Mouse (Mus musculus) neural tube, embryonic 13.5 days (tissue): ENCODE data around the gene Ppil2. TPM values are rescaled to one million over a fixed set of nuclear protein-coding genes. Genes with fewer than 3 reads are reported as not detected.
A peak's percentile ranks its signal among the peaks of the same experiment; 100 is the strongest.

Source experiments
- ATAC-seq: fragments of 200-750 bp; cut with Nextera tagmentation; 2 replicates; pipeline ENCODE4 v1.8.0; 2017; ENCODE audit warnings: low read depth, mild to moderate bottlenecking, moderate TSS enrichment, moderate library complexity
- H3K27ac ChIP-seq: fragments of 300-500 bp; sonication (generic); replicated peaks from 2 replicates; pipeline ENCODE4 v1.5.1; 2015; ENCODE audit warnings: moderate library complexity, mild to moderate bottlenecking, inconsistent platforms
- H3K27me3 ChIP-seq: fragments of 300-500 bp; sonication (generic); 2 replicates; pipeline ENCODE4 v1.6.1; 2015; ENCODE audit warnings: mild to moderate bottlenecking, inconsistent platforms
- H3K36me3 ChIP-seq: fragments of 300-500 bp; sonication (generic); 2 replicates; pipeline ENCODE4 v1.6.1; 2015; ENCODE audit warnings: mild to moderate bottlenecking, inconsistent platforms
- H3K4me1 ChIP-seq: fragments of 300-500 bp; sonication (generic); replicated peaks from 2 replicates; pipeline ENCODE4 v1.6.1; 2015; ENCODE audit warnings: inconsistent platforms
- H3K4me2 ChIP-seq: fragments of 300-500 bp; sonication (generic); 2 replicates; pipeline ENCODE4 v1.6.1; 2015; ENCODE audit warnings: inconsistent platforms, mild to moderate bottlenecking, moderate library complexity
- H3K4me3 ChIP-seq: fragments of 300-500 bp; sonication (generic); 2 replicates; pipeline ENCODE4 v1.5.1; 2015; ENCODE audit warnings: mild to moderate bottlenecking, inconsistent platforms
- H3K9ac ChIP-seq: fragments of 300-500 bp; sonication (generic); 2 replicates; pipeline ENCODE4 v1.6.1; 2015; ENCODE audit warnings: moderate library complexity, mild to moderate bottlenecking, inconsistent platforms
- H3K9me3 ChIP-seq: fragments of 300-500 bp; sonication (generic); 2 replicates; pipeline ENCODE4 v1.6.1; 2016; ENCODE audit warnings: inconsistent platforms
- WGBS: fragments of 180-500 bp; shearing (Covaris S2); methylation state at CpG from one replicate; pipeline ENCODE4 v1.1.7; 2015; 5-methylcytosine and 5-hydroxymethylcytosine counted together
- polyA plus RNA-seq: library from polyadenylated mRNA; unstranded; fragments of >200 nt; fragmentation: Nextera tagmentation; extraction: Ambion mirVana; gene quantifications from 2 replicates; pipeline ENCODE4 v1.2.1, GENCODE M21; 2015

Gene Ppil2
- polyA plus RNA-seq, 1 experiment from 2014 or later, result 154 TPM

- peak; percentile 15 for ATAC-seq
- H3K4me3 ChIP-seq, result peak overlapping the region; percentile 76
- peak overlapping the region; percentile 97 for H3K4me2 ChIP-seq
- no peaks in the 10 kb centered on the region for H3K27me3 ChIP-seq
- H3K36me3 ChIP-seq, result no peaks in the 10 kb centered on the region
- H3K4me1 ChIP-seq, result peaks cover 22% of the 10 kb centered on the region
- H3K9me3 ChIP-seq, result no peaks in the 10 kb centered on the region
- peak overlapping the region; percentile 80 for H3K9ac ChIP-seq
- peak overlapping the region; percentile 87 for H3K27ac ChIP-seq
- WGBS, result 3% methylated on average over 43 of the region's 43 CpGs
Measured at GRCm38 (mm10) chr16:17131191-17132088, 20.4 kb upstream of the Ppil2 start.

- Histone ChIP-seq H3K36me3 (no peaks in the 10 kb centered on the region), H3K4me2 (no peak overlapping the region), H3K4me1 (peaks cover 46% of the 10 kb centered on the region), H3K9ac (no peak overlapping the region), H3K9me3 (no peaks in the 10 kb centered on the region), H3K27me3 (no peaks in the 10 kb centered on the region), H3K27ac (no peak overlapping the region), H3K4me3 (no peak overlapping the region)
- ATAC-seq, result no peak
- WGBS, result 96% methylated on average over 1 of the region's 1 CpGs
Measured at GRCm38 (mm10) chr16:17127292-17127691, 16.2 kb upstream of the Ppil2 start.

- no peaks in the 10 kb centered on the region for H3K9me3 ChIP-seq
- peak within 1 kb of the TSS; percentile 82 for H3K4me2 ChIP-seq
- no peaks in the 10 kb centered on the region for H3K36me3 ChIP-seq
- no peaks in the 10 kb centered on the region for H3K27me3 ChIP-seq
- peak within 1 kb of the TSS; percentile 73 for H3K9ac ChIP-seq
- peak within 1 kb of the TSS; percentile 49 for H3K4me3 ChIP-seq
- peak; percentile 92 for ATAC-seq
- peak within 1 kb of the TSS; percentile 35 for H3K27ac ChIP-seq
- WGBS, result under 1% methylated on average over 25 of the region's 25 CpGs
- H3K4me1 ChIP-seq, result peaks cover 45% of the 10 kb centered on the region
Measured at GRCm38 (mm10) chr16:17124871-17125520, 13.9 kb upstream of the Ppil2 start, which contains the start of gene 2610318N02Rik. Gene 2610318N02Rik (minus strand): TSS chr16:17125167.

- Histone ChIP-seq H3K27me3 (no peaks in the 10 kb centered on the region), H3K9ac (peak overlapping the region; percentile 73), H3K36me3 (no peaks in the 10 kb centered on the region), H3K4me3 (peak overlapping the region; percentile 49), H3K9me3 (no peaks in the 10 kb centered on the region), H3K4me1 (peaks cover 45% of the 10 kb centered on the region), H3K4me2 (peak overlapping the region; percentile 82), H3K27ac (peak overlapping the region; percentile 35)
- WGBS, result 3% methylated on average over 22 of the region's 22 CpGs
- ATAC-seq, result peak; percentile 40
Measured at GRCm38 (mm10) chr16:17124119-17124870, 13.2 kb upstream of the Ppil2 start.

- Histone ChIP-seq H3K27ac (no peak overlapping the region), H3K4me3 (peak overlapping the region; percentile 9; the same call in 1 of the 2 replicates), H3K36me3 (peaks cover 10% of the 10 kb centered on the region; the same call in 1 of the 2 replicates), H3K9ac (peak overlapping the region; percentile 22; the same call in 1 of the 2 replicates), H3K9me3 (no peaks in the 10 kb centered on the region), H3K27me3 (no peaks in the 10 kb centered on the region), H3K4me2 (peak overlapping the region; percentile 33), H3K4me1 (peaks cover 45% of the 10 kb centered on the region)
- no peak for ATAC-seq
- WGBS, result 57% methylated on average over 14 of the region's 14 CpGs
Measured at GRCm38 (mm10) chr16:17121569-17121968, 10.5 kb upstream of the Ppil2 start.

GRCm38 (mm10) chr16:17117309-17117799 is 6.3 kb upstream of the Ppil2 start:
- WGBS, result 85% methylated on average over 5 of the region's 5 CpGs
- Histone ChIP-seq H3K9ac (no peak overlapping the region), H3K27ac (no peak overlapping the region), H3K36me3 (peaks cover 26% of the 10 kb centered on the region), H3K27me3 (no peaks in the 10 kb centered on the region), H3K4me2 (no peak overlapping the region), H3K9me3 (no peaks in the 10 kb centered on the region), H3K4me1 (peaks cover 15% of the 10 kb centered on the region), H3K4me3 (no peak overlapping the region)
- ATAC-seq, result no peak

- Histone ChIP-seq H3K36me3 (peaks cover 80% of the 10 kb centered on the region), H3K27me3 (no peaks in the 10 kb centered on the region), H3K9ac (no peak overlapping the region), H3K4me3 (no peak overlapping the region), H3K9me3 (no peaks in the 10 kb centered on the region), H3K27ac (no peak overlapping the region), H3K4me1 (peaks cover 14% of the 10 kb centered on the region), H3K4me2 (no peak overlapping the region)
- no peak for ATAC-seq
- WGBS, result 91% methylated on average over 4 of the region's 4 CpGs
Measured at GRCm38 (mm10) chr16:17104600-17104999, 6.5 kb downstream of the Ppil2 start.

GRCm38 (mm10) chr16:17102630-17103220 is 8.3 kb downstream of the Ppil2 start:
- Histone ChIP-seq H3K9me3 (no peaks in the 10 kb centered on the region), H3K9ac (no peak overlapping the region), H3K4me1 (peaks cover 12% of the 10 kb centered on the region; the same call in 1 of the 2 replicates), H3K4me2 (no peak overlapping the region), H3K27ac (no peak overlapping the region), H3K4me3 (no peak overlapping the region), H3K27me3 (no peaks in the 10 kb centered on the region), H3K36me3 (peaks cover 92% of the 10 kb centered on the region)
- peak; percentile 51; the same call in 1 of the 2 replicates for ATAC-seq
- WGBS, result 72% methylated on average over 7 of the region's 7 CpGs

- ATAC-seq, result no peak
- H3K27ac ChIP-seq, result no peak overlapping the region
- H3K9ac ChIP-seq, result no peak overlapping the region
- H3K4me2 ChIP-seq, result no peak overlapping the region
- no peaks in the 10 kb centered on the region for H3K4me1 ChIP-seq
- H3K36me3 ChIP-seq, result peaks cover 98% of the 10 kb centered on the region
- WGBS, result 98% methylated on average over 3 of the region's 3 CpGs
- no peak overlapping the region for H3K4me3 ChIP-seq
- H3K9me3 ChIP-seq, result no peaks in the 10 kb centered on the region
- no peaks in the 10 kb centered on the region for H3K27me3 ChIP-seq
Measured at GRCm38 (mm10) chr16:17096938-17097337, 14.1 kb downstream of the Ppil2 start.

- Histone ChIP-seq H3K27me3 (no peaks in the 10 kb centered on the region), H3K4me1 (no peaks in the 10 kb centered on the region), H3K4me3 (no peak overlapping the region), H3K27ac (no peak overlapping the region), H3K9me3 (no peaks in the 10 kb centered on the region), H3K36me3 (peaks cover 99% of the 10 kb centered on the region), H3K9ac (no peak overlapping the region), H3K4me2 (no peak overlapping the region)
- no peak for ATAC-seq
- 78% methylated on average over 3 of the region's 3 CpGs for WGBS
Measured at GRCm38 (mm10) chr16:17088346-17088745, 22.7 kb downstream of the Ppil2 start.

GRCm38 (mm10) chr16:17086669-17087193 is 24.3 kb downstream of the Ppil2 start:
- no peak overlapping the region for H3K9ac ChIP-seq
- H3K4me2 ChIP-seq, result no peak overlapping the region
- peaks cover 99% of the 10 kb centered on the region for H3K36me3 ChIP-seq
- H3K4me3 ChIP-seq, result no peak overlapping the region
- H3K4me1 ChIP-seq, result no peaks in the 10 kb centered on the region
- no peaks in the 10 kb centered on the region for H3K9me3 ChIP-seq
- ATAC-seq, result no peak
- no peaks in the 10 kb centered on the region for H3K27me3 ChIP-seq
- no peak overlapping the region for H3K27ac ChIP-seq
- 58% methylated on average over 13 of the region's 13 CpGs for WGBS
